Mouse (Mus musculus): ENCODE measurements at regions not wholly inside any gene's neighbourhood (a gene's known extent, or its start where the extent isn't known, plus 50 kb on each side); places are given as distances from the start of the nearest gene placed in this dataset.

- no peak overlapping the region for H3K9ac ChIP-seq (ENCODE audit: low read depth, low read length)
- TF ChIP-seq CTCF (IDR thresholded peaks at IDR 0.05; ENCODE audit: low read depth, low read length) (no peak), POLR2A (IDR thresholded peaks at IDR 0.05; ENCODE audit: extremely low read depth, insufficient read depth, low read length) (no peak)
- H3K36me3 ChIP-seq (ENCODE audit: control insufficient read depth, insufficient read depth, low read length): no peaks in the 10 kb centered on the region
- H3K4me3 ChIP-seq (ENCODE audit: insufficient read depth, low read depth, low read length): no peak overlapping the region
- H3K79me2 ChIP-seq (ENCODE audit: control insufficient read depth, insufficient read depth, low read length): no peaks in the 10 kb centered on the region
- no peak for DNase-seq (ENCODE audit: extremely low read depth, low read depth, low spot score)
- WGBS: 74% methylated on average over 1 of the region's 1 CpGs
- no peaks in the 10 kb centered on the region for H3K4me1 ChIP-seq (ENCODE audit: control insufficient read depth, insufficient read depth, low read length)
- no peaks in the 10 kb centered on the region for H3K27me3 ChIP-seq (ENCODE audit: control insufficient read depth, insufficient read depth, low read length)
- no peak overlapping the region for H3K27ac ChIP-seq (replicated peaks; ENCODE audit: insufficient read depth, low read depth, low read length)
These were observed 129.5 kb upstream of the Hes1 start for GRCm38 (mm10) chr16:29934649-29935048.

- H3K4me3 ChIP-seq (ENCODE audit: insufficient read depth, low read depth, low read length): no peak overlapping the region
- DNase-seq (ENCODE audit: extremely low read depth, low read depth, low spot score): no peak
- H3K27me3 ChIP-seq (ENCODE audit: control insufficient read depth, insufficient read depth, low read length): no peaks in the 10 kb centered on the region
- H3K36me3 ChIP-seq (ENCODE audit: control insufficient read depth, insufficient read depth, low read length): no peaks in the 10 kb centered on the region
- H3K9ac ChIP-seq (ENCODE audit: low read depth, low read length): no peak overlapping the region
- no peaks in the 10 kb centered on the region for H3K79me2 ChIP-seq (ENCODE audit: control insufficient read depth, insufficient read depth, low read length)
- H3K27ac ChIP-seq (replicated peaks; ENCODE audit: insufficient read depth, low read depth, low read length): no peak overlapping the region
- WGBS: 93% methylated on average over 9 of the region's 9 CpGs
- no peaks in the 10 kb centered on the region for H3K4me1 ChIP-seq (ENCODE audit: control insufficient read depth, insufficient read depth, low read length)
- no peak for TF ChIP-seq POLR2A (IDR thresholded peaks at IDR 0.05; ENCODE audit: extremely low read depth, insufficient read depth, low read length)
- no peak for TF ChIP-seq CTCF (IDR thresholded peaks at IDR 0.05; ENCODE audit: low read depth, low read length)
These were observed 125.5 kb upstream of the Hes1 start for GRCm38 (mm10) chr16:29938700-29939099.

- no peak for DNase-seq (ENCODE audit: extremely low read depth, low read depth, low spot score)
- no peak overlapping the region for H3K9ac ChIP-seq (ENCODE audit: low read depth, low read length)
These were observed 124.8 kb upstream of the Hes1 start for GRCm38 (mm10) chr16:29939331-29939850.

GRCm38 (mm10) chr16:29939869-29940707 lies 124.1 kb upstream of the Hes1 start:
- Histone ChIP-seq H3K79me2 (ENCODE audit: control insufficient read depth, insufficient read depth, low read length) (no peaks in the 10 kb centered on the region), H3K9ac (ENCODE audit: low read depth, low read length) (no peak overlapping the region), H3K27ac (replicated peaks; ENCODE audit: insufficient read depth, low read depth, low read length) (no peak overlapping the region), H3K36me3 (ENCODE audit: control insufficient read depth, insufficient read depth, low read length) (no peaks in the 10 kb centered on the region), H3K4me1 (ENCODE audit: control insufficient read depth, insufficient read depth, low read length) (peaks cover 9% of the 10 kb centered on the region), H3K4me3 (ENCODE audit: insufficient read depth, low read depth, low read length) (no peak overlapping the region), H3K27me3 (ENCODE audit: control insufficient read depth, insufficient read depth, low read length) (no peaks in the 10 kb centered on the region)
- WGBS: 93% methylated on average over 12 of the region's 12 CpGs
- no peak for TF ChIP-seq POLR2A (IDR thresholded peaks at IDR 0.05; ENCODE audit: extremely low read depth, insufficient read depth, low read length)
- TF ChIP-seq CTCF (IDR thresholded peaks at IDR 0.05; ENCODE audit: low read depth, low read length): no peak
- no peak for DNase-seq (ENCODE audit: extremely low read depth, low read depth, low spot score)

More at GRCm38 (mm10) chr16:29939331-29939850, 124.8 kb upstream of the Hes1 start:
- no peaks in the 10 kb centered on the region for H3K79me2 ChIP-seq (ENCODE audit: control insufficient read depth, insufficient read depth, low read length)
- H3K4me1 ChIP-seq (ENCODE audit: control insufficient read depth, insufficient read depth, low read length): peaks cover 4% of the 10 kb centered on the region
- H3K27ac ChIP-seq (replicated peaks; ENCODE audit: insufficient read depth, low read depth, low read length): no peak overlapping the region
- 94% methylated on average over 8 of the region's 8 CpGs for WGBS
- no peak overlapping the region for H3K4me3 ChIP-seq (ENCODE audit: insufficient read depth, low read depth, low read length)
- no peaks in the 10 kb centered on the region for H3K36me3 ChIP-seq (ENCODE audit: control insufficient read depth, insufficient read depth, low read length)
- no peaks in the 10 kb centered on the region for H3K27me3 ChIP-seq (ENCODE audit: control insufficient read depth, insufficient read depth, low read length)
- TF ChIP-seq POLR2A (IDR thresholded peaks at IDR 0.05; ENCODE audit: extremely low read depth, insufficient read depth, low read length) (no peak), CTCF (IDR thresholded peaks at IDR 0.05; ENCODE audit: low read depth, low read length) (no peak)

DNA sequence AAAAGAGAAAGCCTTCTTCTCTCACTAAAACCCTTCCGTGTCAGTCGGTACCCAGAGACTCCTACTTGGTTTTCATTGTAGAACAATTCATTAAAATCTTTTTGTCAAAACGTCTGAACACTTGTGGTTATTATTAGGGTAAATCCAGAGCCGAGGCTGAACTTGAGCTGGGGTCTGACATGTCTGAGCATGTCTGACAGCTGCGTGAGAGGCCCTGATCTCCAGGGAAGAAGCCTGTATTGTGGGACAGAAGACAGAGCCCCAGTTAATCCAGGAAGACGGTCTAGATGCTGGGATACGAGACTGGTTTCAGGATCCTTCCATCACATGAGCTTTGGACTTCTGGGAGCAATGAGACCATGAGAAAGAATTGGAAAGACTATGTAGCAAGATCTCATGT lies 122.1 kb upstream of the Hes1 start:
- no peaks in the 10 kb centered on the region for H3K27me3 ChIP-seq (ENCODE audit: control insufficient read depth, insufficient read depth, low read length)
- no peak overlapping the region for H3K4me3 ChIP-seq (ENCODE audit: insufficient read depth, low read depth, low read length)
- DNase-seq (ENCODE audit: extremely low read depth, low read depth, low spot score): no peak
- H3K79me2 ChIP-seq (ENCODE audit: control insufficient read depth, insufficient read depth, low read length): no peaks in the 10 kb centered on the region
- TF ChIP-seq CTCF (IDR thresholded peaks at IDR 0.05; ENCODE audit: low read depth, low read length): no peak
- H3K27ac ChIP-seq (replicated peaks; ENCODE audit: insufficient read depth, low read depth, low read length): no peak overlapping the region
- H3K36me3 ChIP-seq (ENCODE audit: control insufficient read depth, insufficient read depth, low read length): no peaks in the 10 kb centered on the region
- H3K9ac ChIP-seq (ENCODE audit: low read depth, low read length): no peak overlapping the region
- H3K4me1 ChIP-seq (ENCODE audit: control insufficient read depth, insufficient read depth, low read length): peaks cover 16% of the 10 kb centered on the region
- 97% methylated on average over 7 of the region's 7 CpGs for WGBS
